Mouse (Mus musculus) liver, embryonic 14.5 days (tissue): ENCODE data around the gene 1810055G02Rik. TPM values are rescaled to one million over a fixed set of nuclear protein-coding genes. Genes with fewer than 3 reads are reported as not detected.

ENCODE experiments used
- ATAC-seq: fragments of 200-750 bp; cut with Nextera tagmentation; 2 replicates; pipeline ENCODE4 v1.8.0; 2017; ENCODE audit warnings: moderate number of reproducible peaks, mild to moderate bottlenecking, moderate library complexity; ENCODE audit not compliant: insufficient read depth
- DNase-seq, 3 experiments: peaks; one replicate each; pipeline ENCODE4 v3.0.0-alpha.2; 2012 to 2013; ENCODE audit warnings: low read depth in 3 of 3, low spot score in 3 of 3
- H3K27ac ChIP-seq: fragments of 300-500 bp; sonication (generic); 2 replicates; pipeline ENCODE4 v1.5.1; 2014; ENCODE audit warnings: moderate library complexity, mild to moderate bottlenecking, control low read depth, inconsistent platforms
- H3K27me3 ChIP-seq: fragments of 300-500 bp; sonication (generic); 2 replicates; pipeline ENCODE4 v1.6.1; 2014; ENCODE audit warnings: mild to moderate bottlenecking, low read length, moderate library complexity; ENCODE audit not compliant: control insufficient read depth, insufficient read depth
- H3K36me3 ChIP-seq: fragments of 300-500 bp; sonication (generic); replicated peaks from 2 replicates; pipeline ENCODE4 v1.6.1; 2014; ENCODE audit warnings: low read depth; ENCODE audit not compliant: control insufficient read depth, insufficient read depth
- H3K4me1 ChIP-seq, 2 experiments: fragments of 200-500 bp in 1 of 2; fragments of 300-500 bp in 1 of 2; sonication (generic) in 1 of 2; replicated peaks; 2 replicates each; pipeline ENCODE4 v1.6.1; 2012 to 2014; ENCODE audit warnings: antibody characterized with exemption in 1 of 2, inconsistent platforms in 1 of 2, low read length in 1 of 2; ENCODE audit not compliant: control insufficient read depth in 2 of 2, insufficient read depth in 2 of 2
- H3K4me2 ChIP-seq: fragments of 300-500 bp; sonication (generic); 2 replicates; pipeline ENCODE4 v1.6.1; 2014; ENCODE audit warnings: low read depth, mild to moderate bottlenecking, control low read depth, moderate library complexity
- H3K4me3 ChIP-seq, 2 experiments: fragments of 200-500 bp in 1 of 2; fragments of 300-500 bp in 1 of 2; sonication (generic) in 1 of 2; 2 replicates each; pipeline ENCODE4 v1.5.1; 2012 to 2014; ENCODE audit warnings: low read depth in 2 of 2, low read length in 2 of 2, mild to moderate bottlenecking in 2 of 2, control low read depth in 1 of 2, inconsistent platforms in 1 of 2, moderate library complexity in 1 of 2; ENCODE audit not compliant: insufficient read depth in 1 of 2
- H3K9ac ChIP-seq: fragments of 300-500 bp; sonication (generic); replicated peaks from 2 replicates; pipeline ENCODE4 v1.6.1; 2014; ENCODE audit warnings: mild to moderate bottlenecking, control low read depth, moderate library complexity
- H3K9me3 ChIP-seq: fragments of 300-500 bp; sonication (generic); 2 replicates; pipeline ENCODE4 v1.6.1; 2016; ENCODE audit warnings: low read length, mixed read lengths; ENCODE audit not compliant: control insufficient read depth
- CTCF ChIP-seq: IDR thresholded peaks from 2 replicates; pipeline ENCODE4 v1.5.1; 2016; ENCODE audit warnings: antibody characterized with exemption, low read depth, control low read depth
- EP300 ChIP-seq: IDR thresholded peaks from 2 replicates; pipeline ENCODE4 v1.6.1; 2016; ENCODE audit warnings: antibody characterized with exemption, low read depth
- WGBS: fragments of 180-500 bp; shearing (Covaris S2); extraction: QIAGEN DNeasy Blood & Tissue Kit; methylation state at CpG from one replicate; pipeline ENCODE4 v1.1.7; 2014; ENCODE audit not compliant: insufficient replicate concordance; 5-methylcytosine and 5-hydroxymethylcytosine counted together
- polyA plus RNA-seq, 2 experiments: library from polyadenylated mRNA; depleted of rRNA in 1 of 2; stranded (reverse) in 1 of 2; unstranded in 1 of 2; fragments of >200 nt; fragmentation: Nextera tagmentation in 1 of 2; extraction: Ambion mirVana in 1 of 2; gene quantifications; 2 replicates each; pipeline versions ENCODE4 v1.2.1 to v1.2.3; 2012 to 2014

1810055G02Rik gene
- polyA plus RNA-seq, 2 experiments = 10.8 to 11.0 TPM

GRCm38 (mm10) chr19:3668551-3668950 lies 39.5 kb upstream of the 1810055G02Rik start:
- Histone ChIP-seq H3K4me1 (peaks cover 8 to 43% of the 10 kb centered on the region in 2 experiments), H3K9me3 (no peaks in the 10 kb centered on the region), H3K4me3 (no peak overlapping the region), H3K27ac (no peak overlapping the region), H3K36me3 (no peaks in the 10 kb centered on the region), H3K27me3 (no peaks in the 10 kb centered on the region), H3K4me2 (no peak overlapping the region), H3K9ac (no peak overlapping the region)
- no peak for ATAC-seq
- no peak for TF ChIP-seq CTCF
- TF ChIP-seq EP300 = no peak
- whole genome bisulfite sequencing = 56% methylated on average over 10 of the region's 10 CpGs
- DNase-seq = no peak

- H3K36me3 ChIP-seq = no peaks in the 10 kb centered on the region
- H3K27ac ChIP-seq = no peak overlapping the region
- no peaks in the 10 kb centered on the region for H3K9me3 ChIP-seq
- no peak for ATAC-seq
- no peaks in the 10 kb centered on the region for H3K27me3 ChIP-seq
- H3K4me3 ChIP-seq = no peak overlapping the region
- H3K9ac ChIP-seq = no peak overlapping the region
- TF ChIP-seq EP300 = no peak
- no peak for TF ChIP-seq CTCF
- no peak for DNase-seq
- 17% methylated on average over 13 of the region's 13 CpGs for WGBS
- no peak overlapping the region for H3K4me2 ChIP-seq
- peaks cover 8 to 46% of the 10 kb centered on the region in 2 experiments for H3K4me1 ChIP-seq
These were observed 39.0 kb upstream of the 1810055G02Rik start for GRCm38 (mm10) chr19:3669100-3669499.

GRCm38 (mm10) chr19:3673149-3673548 lies 34.9 kb upstream of the 1810055G02Rik start:
- WGBS = 79% methylated on average over 2 of the region's 2 CpGs
- Histone ChIP-seq H3K27ac (no peak overlapping the region), H3K9ac (no peak overlapping the region), H3K9me3 (no peaks in the 10 kb centered on the region), H3K36me3 (no peaks in the 10 kb centered on the region), H3K27me3 (no peaks in the 10 kb centered on the region), H3K4me3 (no peak overlapping the region), H3K4me1 (peaks cover 0 to 14% of the 10 kb centered on the region in 2 experiments; a peak in 2 of 4 replicates), H3K4me2 (no peak overlapping the region)
- TF ChIP-seq EP300 (no peak), CTCF (peak; percentile 65)
- ATAC-seq (no peak), DNase-seq (no peak)

- ATAC-seq = peak; percentile 78
- peaks cover 0 to 6% of the 10 kb centered on the region in 2 experiments; a peak in 2 of 4 replicates for H3K4me1 ChIP-seq
These were observed 33.8 kb upstream of the 1810055G02Rik start for GRCm38 (mm10) chr19:3674122-3674855.

GRCm38 (mm10) chr19:3680732-3681131 lies 27.4 kb upstream of the 1810055G02Rik start:
- Histone ChIP-seq H3K9ac (no peak overlapping the region), H3K36me3 (no peaks in the 10 kb centered on the region), H3K4me1 (peaks cover 0 to 9% of the 10 kb centered on the region in 2 experiments; a peak in 2 of 4 replicates), H3K4me3 (no peak overlapping the region), H3K4me2 (no peak overlapping the region), H3K27ac (no peak overlapping the region), H3K9me3 (no peaks in the 10 kb centered on the region), H3K27me3 (no peaks in the 10 kb centered on the region; the same call in 1 of the 2 replicates)
- TF ChIP-seq EP300 (no peak), CTCF (no peak)
- ATAC-seq (no peak), DNase-seq (no peak)
- 83% methylated on average over 7 of the region's 7 CpGs for WGBS

More at GRCm38 (mm10) chr19:3674122-3674855, 33.8 kb upstream of the 1810055G02Rik start:
- peak in 2 of 3 experiments; percentile 27 to 32 for DNase-seq
- Histone ChIP-seq H3K9ac (no peak overlapping the region), H3K9me3 (no peaks in the 10 kb centered on the region), H3K4me2 (no peak overlapping the region), H3K27ac (no peak overlapping the region), H3K36me3 (no peaks in the 10 kb centered on the region), H3K27me3 (no peaks in the 10 kb centered on the region), H3K4me3 (no peak overlapping the region)
- TF ChIP-seq EP300 (no peak), CTCF (no peak)
- WGBS = 61% methylated on average over 8 of the region's 8 CpGs
